Mouse (Mus musculus): ENCODE data around the gene Plxna2.

Gene Plxna2

DNA sequence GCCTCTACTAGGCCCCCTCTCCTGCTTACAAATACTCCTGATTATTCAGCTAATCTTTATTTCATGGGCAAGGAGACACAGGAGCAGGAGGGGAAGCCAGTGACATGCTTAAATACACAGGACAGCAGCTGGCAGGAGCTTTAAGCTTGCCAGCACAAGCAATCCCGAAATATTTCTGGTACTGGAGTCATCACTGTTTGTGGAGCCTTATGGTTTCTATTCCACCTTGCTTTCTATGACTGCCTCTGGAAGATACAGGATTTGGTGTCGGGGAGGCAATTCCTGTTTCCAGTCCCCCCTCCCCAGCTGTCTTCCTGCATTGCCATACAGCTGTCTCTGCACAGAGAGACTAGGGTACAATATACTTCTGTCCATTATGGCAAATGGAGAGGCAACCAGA, 4.7 kb downstream of the Plxna2 start:
- no peak for DNase-seq (ENCODE audit: low spot score in 2 of 2)

DNA sequence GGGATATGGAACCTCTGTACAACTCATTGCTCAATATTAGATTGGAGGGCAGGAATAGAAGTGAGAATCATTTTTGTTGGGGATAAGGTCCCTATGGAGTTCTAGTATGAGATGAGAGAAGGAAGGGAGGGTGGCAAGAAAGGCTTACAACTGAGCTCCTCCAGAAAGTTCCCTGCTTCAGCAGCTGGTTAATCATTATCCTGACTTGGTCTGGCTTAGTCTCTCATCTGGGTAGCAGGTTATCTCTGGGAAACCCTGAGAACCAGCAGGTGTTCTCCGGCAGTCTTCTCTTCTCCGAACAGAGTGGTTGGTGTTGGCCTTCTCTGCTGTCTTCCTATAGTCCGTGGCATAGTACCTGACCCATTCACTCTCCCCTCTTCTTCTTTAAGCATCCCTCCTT, 5.6 kb downstream of the Plxna2 start:
- DNase-seq (ENCODE audit: low spot score in 2 of 2) = no peak

DNA sequence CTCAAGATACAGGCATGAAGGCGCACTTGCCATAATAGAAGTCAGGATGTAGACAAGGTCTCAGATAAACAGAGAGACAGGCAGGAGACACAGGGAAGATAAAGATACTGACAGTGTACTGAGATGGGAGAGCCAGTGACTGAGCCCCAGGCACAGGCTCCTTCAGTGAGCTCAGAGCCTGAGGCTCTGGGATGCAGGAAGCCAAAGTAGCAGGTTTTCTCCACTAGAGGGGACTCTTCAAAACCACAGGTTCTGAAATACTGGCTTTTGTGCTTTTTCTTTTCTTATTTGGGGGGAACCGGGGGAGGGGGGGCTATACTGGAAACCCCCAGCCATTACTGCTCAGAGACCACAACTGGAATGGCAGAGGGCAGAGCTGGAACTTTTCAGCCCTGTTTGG, 6.4 kb downstream of the Plxna2 start:
- DNase-seq (ENCODE audit: low spot score in 2 of 2) = no peak

DNA sequence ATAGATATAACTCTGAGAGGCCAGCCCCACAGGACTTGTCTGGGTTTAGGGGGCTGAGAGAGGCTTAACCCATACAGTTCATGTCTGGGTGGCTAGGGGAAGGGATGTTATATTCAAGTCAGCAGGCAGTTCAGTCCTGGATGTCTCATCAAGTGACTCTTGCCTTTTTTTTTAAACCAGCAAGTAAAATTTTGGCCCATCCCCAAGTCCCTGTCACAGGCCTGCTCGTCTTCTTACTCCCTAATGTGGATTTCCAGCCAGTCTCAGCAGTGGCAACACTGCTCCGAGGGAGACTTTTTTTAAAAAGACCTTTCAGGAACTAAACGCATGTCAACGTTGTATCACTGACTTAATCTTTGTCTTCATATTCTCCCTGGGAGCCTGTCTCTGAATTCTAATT, 7.0 kb downstream of the Plxna2 start:
- DNase-seq (ENCODE audit: low spot score in 2 of 2) = no peak

DNA sequence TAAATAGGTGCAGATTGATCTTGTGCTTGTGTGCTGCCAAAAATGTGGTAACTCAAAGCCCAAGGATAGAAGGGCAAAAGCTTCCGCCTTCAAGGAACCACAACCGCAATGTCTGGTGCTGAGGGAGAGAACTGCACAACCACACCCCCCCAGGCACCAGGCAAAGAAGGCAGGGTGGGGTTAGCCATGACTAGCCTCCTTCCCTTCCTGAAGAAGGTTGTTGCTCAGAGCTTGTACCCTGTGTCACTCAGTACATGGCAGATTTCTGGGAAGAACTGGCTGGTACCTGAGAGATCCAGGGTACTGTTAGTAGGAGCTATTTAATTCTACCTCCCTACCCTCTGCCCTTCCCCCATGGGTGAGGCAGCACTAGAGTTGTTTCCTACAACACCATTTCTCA, 8.1 kb downstream of the Plxna2 start:
- DNase-seq (ENCODE audit: low spot score in 2 of 2) = no peak

DNA sequence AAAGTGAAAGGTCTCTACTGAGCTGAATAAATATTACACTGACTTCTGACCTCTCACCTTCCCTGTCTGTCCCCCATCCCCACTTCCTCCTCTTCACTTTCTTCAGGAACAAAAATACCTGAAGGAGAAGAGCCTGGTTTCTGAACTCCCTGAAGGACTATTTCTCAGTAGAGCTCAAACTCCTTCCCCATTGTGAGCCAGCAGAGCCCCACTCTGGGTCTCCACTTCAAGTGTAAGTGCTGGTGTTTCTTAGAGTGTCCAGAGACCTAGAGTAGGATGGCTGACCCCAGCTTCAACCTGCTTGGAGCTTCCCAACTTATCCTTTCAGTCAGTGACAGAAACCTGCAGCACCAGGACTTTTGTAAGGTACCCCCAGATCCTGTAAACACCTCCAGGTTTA, 9.3 kb downstream of the Plxna2 start:
- DNase-seq (ENCODE audit: low spot score in 2 of 2) = no peak

DNA sequence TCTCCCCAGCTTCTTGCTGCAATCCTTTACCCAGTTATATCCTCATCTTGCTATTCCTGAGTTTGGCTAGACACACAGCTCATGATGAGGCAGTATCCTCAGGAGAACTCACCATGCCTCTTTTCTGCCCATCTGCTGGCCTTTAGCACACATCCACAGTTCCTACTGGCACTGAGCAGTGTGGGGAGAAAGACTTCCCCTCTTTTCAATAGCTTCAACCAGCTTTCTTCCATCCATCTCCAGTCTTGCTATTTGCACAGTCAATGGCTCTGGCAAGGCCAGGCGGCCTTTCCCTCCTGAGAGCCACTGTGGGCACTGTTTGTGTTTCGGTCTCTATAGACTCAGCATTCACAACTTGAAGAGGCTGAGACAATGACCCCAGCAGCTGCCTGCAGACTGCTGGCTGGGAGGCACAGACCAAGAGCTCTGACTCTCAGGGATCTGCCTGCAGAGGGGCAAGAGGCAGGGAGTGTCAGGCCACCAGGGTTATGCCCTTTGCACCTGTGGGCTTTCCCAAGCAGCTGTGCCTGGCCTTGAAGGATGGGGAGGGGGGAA, 11.2 kb downstream of the Plxna2 start:
- DNase-seq (ENCODE audit: low spot score in 2 of 2) = no peak

DNA sequence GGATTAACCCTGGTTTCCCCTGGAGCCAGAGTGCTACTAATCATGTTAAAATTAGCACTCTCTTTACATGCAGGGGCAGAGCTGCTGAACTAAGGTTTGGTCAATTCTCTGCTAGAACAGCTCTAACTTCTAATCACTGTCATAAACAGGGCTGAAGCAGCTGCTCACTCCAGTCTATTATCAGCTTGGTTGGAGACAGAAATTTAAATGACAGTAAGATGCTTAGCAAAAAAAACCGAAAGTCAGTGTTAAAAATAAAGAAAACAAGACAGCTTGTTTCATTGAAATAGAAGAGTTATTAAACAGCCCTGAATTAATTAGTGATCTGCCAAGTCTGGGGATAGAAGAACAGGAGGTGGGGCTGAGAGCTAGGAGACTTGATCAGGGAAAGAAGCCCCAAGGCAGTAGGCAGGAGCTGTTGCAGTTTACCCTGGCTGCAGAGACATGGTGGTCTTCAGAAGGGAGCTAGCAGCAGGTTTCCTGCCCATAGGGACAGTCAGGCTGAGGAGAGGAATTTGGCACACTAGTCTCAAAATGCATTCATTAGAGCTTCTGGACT, 12.6 kb downstream of the Plxna2 start:
- no peak for DNase-seq (ENCODE audit: low spot score in 2 of 2)

DNA sequence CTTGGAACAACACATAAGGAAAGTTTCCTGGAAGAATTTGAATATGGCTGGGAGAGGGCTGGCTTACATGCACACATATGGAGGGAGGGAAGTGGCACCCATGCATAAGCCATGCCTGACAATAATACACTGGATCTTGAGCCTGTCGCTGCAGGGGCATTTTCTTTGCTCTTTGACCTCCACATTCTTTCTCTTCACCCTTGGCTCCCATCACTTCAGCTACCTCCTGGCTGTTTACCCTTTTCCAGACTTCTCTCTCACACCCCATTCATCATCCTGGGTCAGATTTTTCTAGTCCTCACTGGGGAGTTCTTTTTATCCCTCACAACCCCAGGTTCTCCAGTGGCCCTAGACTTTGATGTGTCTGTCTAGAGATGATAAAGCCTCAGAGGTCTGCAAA, 13.6 kb downstream of the Plxna2 start:
- no peak for DNase-seq (ENCODE audit: low spot score in 2 of 2)

DNA sequence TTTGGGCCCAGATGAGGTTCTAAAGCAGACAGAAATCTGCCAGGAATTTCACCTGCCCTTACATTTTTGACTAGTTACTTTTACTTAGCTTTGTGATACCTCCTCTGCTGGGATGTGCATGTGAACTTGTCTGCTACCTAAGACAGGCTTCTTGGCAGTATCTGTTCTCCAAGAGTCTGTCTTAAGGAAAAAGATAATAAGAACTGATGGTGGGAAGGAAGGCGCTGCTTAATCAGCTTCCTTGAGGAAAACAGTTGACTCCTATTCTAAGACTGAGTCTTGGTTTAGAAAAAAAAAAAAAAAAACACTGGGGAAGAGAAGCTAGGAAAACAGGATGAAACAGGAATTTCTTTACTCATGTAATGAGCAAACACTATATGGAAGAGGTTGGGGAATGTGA, 14.0 kb downstream of the Plxna2 start:
- DNase-seq (ENCODE audit: low spot score in 2 of 2) = no peak

DNA sequence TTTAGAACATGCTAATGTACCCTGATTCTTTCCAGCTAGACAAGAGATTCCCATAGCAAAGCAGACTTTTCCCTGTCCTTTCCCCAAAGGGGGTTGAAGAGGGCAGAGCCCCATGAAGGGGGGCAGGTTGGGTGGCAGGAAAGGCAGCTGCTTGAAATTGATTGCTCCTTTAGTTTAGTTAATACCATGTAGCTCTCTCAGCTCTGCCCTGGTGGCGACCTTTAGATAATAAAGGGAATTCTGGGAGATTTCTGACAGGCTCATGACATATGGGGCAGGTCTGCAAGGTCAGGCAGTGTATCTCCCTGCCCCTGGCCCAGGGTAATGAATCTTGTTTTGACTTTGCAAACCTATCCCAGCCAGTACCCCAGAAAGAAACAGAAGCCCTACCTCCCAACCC, 17.4 kb downstream of the Plxna2 start:
- no peak for DNase-seq (ENCODE audit: low spot score in 2 of 2)

DNA sequence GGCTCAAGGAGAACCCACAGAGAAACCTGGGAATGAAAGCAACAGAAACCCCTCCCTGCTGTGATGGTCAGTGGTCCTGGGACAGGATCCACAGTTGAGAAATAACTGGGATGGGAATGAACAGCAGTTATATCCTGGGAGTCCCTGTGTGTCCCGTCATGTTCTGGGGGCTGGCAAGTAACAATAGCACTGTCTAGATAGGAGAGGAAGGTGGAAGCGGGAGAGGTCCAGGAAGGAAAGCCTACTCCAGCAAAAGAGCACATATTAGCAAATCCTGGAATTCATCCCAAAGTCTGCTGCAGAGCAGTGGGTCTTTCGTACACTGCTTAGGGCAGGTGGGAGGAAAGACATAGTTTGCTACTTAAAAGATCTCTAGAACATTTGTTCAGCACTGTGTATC, 17.9 kb downstream of the Plxna2 start:
- no peak for DNase-seq (ENCODE audit: low spot score in 2 of 2)

DNA sequence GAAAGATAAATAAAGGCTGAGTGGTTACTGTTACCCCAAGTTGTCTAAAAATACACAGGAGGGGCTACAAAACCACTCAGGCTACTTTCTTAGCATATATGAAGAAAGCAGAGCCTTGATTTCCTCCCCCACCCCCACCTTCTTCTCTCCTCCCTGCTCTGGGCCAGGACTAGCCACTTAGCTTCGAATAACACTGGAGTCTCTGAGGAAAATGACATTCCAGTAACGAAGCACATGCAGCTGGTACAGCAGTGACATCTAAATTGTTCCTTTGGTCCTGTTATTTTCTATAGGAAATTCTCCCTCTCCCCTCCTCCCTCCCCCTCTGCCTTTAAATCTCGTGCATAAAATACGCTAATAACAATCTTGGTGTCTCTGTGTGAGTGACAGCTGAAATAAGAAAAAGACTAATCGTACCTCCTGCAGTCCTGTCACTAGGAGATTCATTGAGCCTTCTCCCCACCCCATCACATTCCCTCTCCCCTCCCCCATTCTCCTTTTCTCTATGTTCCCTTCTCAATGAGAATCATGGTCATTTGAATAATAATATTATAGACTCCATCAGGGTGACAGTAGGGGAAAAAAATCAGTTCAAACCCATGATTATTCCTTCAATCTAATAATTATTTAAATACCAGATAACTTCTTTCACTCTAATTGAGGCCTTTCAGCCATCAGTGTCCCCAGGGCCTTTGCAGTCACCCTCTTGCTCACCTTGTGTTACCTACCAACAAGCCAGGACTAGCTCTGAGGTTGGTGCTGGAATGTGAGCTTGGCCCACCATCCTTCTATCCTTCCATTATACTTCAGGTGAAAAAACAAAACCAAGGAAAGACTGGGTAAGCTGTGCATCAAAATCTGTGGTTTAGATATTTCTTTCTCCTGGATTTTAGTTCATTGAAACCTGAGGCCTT, 19.6 kb downstream of the Plxna2 start:
- no peak for DNase-seq (ENCODE audit: low spot score in 2 of 2)

DNA sequence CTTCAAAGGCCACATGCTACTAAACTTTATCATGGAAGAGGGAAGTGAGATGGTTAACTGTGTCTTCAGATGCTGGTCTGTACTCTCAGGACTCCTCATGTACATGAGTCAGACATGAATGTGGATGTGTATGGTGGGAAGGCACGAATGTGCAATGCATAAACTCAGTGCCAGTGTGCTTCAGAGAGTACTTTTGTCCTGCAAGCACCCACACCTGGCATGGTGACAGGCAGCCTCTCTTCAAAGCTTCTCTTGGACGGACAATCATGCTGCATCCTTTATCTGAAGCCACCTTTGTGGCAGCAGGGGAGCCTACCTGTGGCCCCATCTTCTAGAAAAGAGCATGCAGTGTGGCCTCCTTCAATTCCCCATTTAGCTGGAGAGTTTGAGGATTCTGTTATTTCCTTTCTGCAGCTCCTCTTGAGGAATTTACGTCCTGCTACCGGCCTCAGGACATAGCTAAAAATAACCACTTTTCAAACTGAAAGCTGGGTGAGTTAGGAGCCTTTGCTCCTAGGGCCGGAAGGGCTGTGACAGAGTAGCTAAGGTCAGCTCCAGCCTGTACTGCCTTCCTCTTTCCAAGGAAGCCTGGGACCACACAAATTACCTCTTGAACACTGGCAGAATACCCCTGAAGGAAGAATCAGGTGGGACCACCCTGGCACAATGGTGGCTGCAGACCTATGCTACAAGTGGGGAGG, 23.7 kb downstream of the Plxna2 start:
- no peak for DNase-seq (ENCODE audit: low spot score in 2 of 2)

DNA sequence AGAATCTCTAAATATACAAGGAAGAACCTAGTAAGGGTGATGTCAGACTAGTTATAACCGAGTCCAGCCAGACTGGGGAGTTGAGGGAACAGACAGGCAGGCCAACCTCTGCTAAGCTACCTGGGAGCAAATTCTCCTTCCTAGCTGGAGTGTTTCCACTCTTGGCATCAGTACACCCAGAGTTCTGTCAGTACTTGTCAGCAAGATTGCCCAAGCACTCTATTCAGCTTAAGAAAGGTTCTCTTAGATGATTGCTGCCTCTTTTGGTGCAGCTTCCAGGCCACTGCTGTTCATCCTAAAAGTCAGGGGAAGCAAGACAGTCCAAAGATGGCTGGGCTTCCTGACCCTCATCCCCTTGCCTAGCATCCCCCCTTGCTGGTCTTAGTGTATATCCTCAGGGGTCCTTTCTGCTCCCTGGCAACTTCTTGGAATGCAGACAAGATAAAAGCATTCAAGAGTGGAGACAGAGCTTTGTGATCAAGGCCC, 24.3 kb downstream of the Plxna2 start:
- DNase-seq (ENCODE audit: low spot score in 2 of 2) = no peak

DNA sequence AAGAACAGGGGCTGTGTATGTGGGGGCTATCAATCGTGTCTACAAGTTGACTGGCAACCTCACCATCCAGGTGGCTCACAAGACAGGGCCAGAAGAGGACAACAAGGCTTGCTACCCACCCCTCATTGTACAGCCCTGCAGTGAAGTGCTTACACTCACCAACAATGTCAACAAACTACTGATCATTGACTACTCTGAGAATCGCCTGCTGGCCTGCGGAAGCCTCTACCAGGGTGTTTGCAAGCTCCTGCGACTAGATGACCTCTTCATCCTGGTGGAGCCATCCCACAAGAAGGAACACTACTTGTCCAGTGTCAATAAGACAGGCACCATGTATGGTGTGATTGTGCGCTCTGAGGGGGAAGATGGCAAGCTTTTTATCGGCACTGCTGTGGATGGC, 25.9 kb downstream of the Plxna2 start:
- no peak for DNase-seq (ENCODE audit: low spot score in 2 of 2)

DNA sequence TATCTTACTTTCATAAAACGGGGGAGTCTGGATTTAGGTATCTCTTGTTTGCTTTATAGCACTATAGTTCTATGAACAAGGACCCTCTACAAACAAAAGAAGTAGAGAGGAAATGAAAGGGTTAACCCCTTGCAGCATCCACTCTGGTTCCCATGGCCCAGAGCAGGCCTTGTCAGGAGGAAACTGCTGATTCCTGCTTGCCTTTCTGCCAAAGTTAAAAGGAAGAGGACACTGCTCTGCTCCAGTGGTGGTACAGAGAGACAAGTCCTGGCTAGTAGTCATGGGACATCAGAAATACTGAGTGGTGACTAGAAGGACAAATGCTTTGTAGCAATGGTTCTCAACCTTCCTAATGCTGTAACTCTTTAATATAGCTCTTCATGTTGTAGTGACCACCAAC, 27.9 kb downstream of the Plxna2 start:
- DNase-seq (ENCODE audit: low spot score in 2 of 2) = no peak

DNA sequence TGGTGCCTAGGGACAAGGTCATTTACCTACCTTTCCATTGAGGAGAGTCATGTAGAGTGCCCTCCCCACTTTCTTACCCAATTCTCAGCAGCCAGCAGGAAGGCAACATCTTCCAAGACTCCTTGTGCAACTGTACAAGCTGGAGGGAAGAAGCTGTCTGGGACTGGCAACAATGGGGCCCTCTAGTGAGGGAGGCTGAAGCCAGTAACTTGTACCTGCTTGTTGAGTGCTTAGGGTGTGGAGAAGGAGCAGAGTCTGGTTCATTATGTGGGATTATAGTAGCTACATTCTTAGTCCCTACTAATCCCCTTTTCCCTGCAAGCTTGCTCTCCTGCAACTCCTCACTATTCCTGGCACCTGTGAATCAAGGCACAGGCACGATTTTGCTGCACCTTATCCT, 32.1 kb downstream of the Plxna2 start:
- DNase-seq (ENCODE audit: low spot score in 2 of 2) = no peak

DNA sequence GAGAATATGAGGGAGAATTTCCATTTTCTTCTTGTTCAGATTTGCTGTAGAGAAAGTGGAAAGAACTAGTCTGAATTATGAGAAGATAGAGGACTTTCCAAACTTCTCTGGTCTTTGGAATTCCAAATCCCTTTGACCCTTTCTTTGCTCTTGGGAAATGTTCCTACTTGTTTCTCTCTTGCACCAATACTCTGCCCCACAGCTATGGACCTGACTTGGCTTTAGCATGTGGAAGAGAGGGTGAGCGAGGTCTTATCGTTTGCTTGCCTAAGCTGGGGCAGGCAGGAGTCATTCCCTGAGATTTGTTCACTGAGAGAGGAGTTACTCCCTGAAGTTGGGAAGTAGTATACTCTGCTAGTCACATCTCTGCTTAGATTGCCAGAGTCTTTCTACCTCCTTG, 32.5 kb downstream of the Plxna2 start:
- no peak for DNase-seq (ENCODE audit: low spot score in 2 of 2)

DNA sequence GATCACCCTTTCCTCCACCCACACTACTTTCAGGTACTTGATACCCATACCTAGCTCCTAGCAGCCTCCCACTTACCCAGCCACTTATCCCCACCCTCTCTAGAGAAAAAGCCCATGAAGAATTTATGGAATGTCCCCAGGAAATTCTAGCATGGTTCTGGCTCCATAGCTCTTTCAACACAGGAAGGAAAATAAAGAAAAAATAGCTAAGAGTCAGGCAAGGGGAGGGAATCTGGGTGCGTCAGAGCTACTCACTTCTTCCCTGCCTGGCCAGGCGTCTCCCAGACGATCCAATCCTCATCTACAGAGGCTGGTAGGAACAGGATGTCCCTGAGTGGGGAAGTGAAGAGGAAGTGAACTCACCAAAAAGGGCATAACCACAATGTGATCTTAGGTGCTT, 34.0 kb downstream of the Plxna2 start:
- DNase-seq (ENCODE audit: low spot score in 2 of 2) = no peak

DNA sequence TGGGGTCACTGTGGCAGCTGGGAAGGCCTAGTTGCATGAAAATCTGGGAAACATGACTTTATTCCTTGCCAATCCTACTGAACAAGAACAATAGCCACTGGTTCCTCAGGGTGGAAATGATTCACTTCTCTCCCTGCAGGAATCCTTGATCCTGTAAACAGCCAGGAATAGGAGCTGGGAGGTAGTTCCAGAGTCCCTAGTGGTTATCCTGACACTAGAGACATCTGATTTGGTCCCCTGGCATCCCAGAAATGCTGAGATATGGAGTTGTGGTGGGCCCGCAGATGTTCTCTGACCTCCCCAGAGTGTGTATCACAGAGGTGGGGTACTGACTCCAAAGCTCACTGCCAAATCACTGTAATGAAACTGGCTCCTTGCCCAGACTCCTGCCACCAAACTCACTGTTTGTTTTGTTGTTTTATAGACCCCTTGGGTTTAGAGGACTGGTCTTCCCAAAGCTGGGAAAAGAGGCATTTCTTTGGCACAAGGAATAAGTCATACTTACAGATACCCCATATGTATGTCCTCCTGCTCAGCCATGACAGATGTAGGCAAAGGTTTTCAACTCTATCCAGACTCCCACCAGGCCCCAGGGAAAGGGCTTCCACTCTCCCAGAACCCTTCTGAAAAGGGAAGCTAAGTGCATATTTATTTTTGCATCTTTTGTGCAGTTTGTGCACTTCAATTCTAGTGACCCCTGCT, 40.6 kb downstream of the Plxna2 start:
- DNase-seq (ENCODE audit: low spot score in 2 of 2) = no peak

All from spleen, postnatal 14 days (tissue).